Mouse (Mus musculus) forebrain, embryonic 16.5 days (tissue): ENCODE data around the gene Limk2. TPM values are rescaled to one million over a fixed set of nuclear protein-coding genes. Genes with fewer than 3 reads are reported as not detected.
A peak's percentile ranks its signal among the peaks of the same experiment; 100 is the strongest.

Source experiments
- ATAC-seq: fragments of 200-750 bp; cut with Nextera tagmentation; 2 replicates; pipeline ENCODE4 v1.8.0; 2017; ENCODE audit warnings: mild to moderate bottlenecking, moderate library complexity
- H3K27ac ChIP-seq: fragments of 300-500 bp; sonication (generic); 2 replicates; pipeline ENCODE4 v1.5.1; 2014; ENCODE audit warnings: low read length, control low read depth
- H3K27me3 ChIP-seq: fragments of 300-500 bp; sonication (generic); replicated peaks from 2 replicates; pipeline ENCODE4 v1.6.1; 2014; ENCODE audit warnings: low read length; ENCODE audit not compliant: control insufficient read depth, insufficient read depth
- H3K36me3 ChIP-seq: fragments of 300-500 bp; sonication (generic); 2 replicates; pipeline ENCODE4 v1.6.1; 2014; ENCODE audit not compliant: control insufficient read depth, insufficient read depth
- H3K4me1 ChIP-seq: fragments of 300-500 bp; sonication (generic); replicated peaks from 2 replicates; pipeline ENCODE4 v1.6.1; 2014; ENCODE audit warnings: low read length; ENCODE audit not compliant: control insufficient read depth, insufficient read depth
- H3K4me2 ChIP-seq: fragments of 300-500 bp; sonication (generic); 2 replicates; pipeline ENCODE4 v1.6.1; 2014; ENCODE audit warnings: mild to moderate bottlenecking, low read length, control low read depth
- H3K4me3 ChIP-seq: fragments of 300-500 bp; sonication (generic); replicated peaks from 2 replicates; pipeline ENCODE4 v1.5.1; 2014; ENCODE audit warnings: mild to moderate bottlenecking, low read length, control low read depth
- H3K9ac ChIP-seq: fragments of 300-500 bp; sonication (generic); replicated peaks from 2 replicates; pipeline ENCODE4 v1.6.1; 2014; ENCODE audit warnings: low read depth, low read length, control low read depth
- H3K9me3 ChIP-seq: fragments of 300-500 bp; sonication (generic); 2 replicates; pipeline ENCODE4 v1.6.1; 2016; ENCODE audit warnings: low read length; ENCODE audit not compliant: control insufficient read depth
- WGBS: fragments of 180-500 bp; shearing (Covaris S2); extraction: QIAGEN DNeasy Blood & Tissue Kit; methylation state at CpG from one replicate; pipeline ENCODE4 v1.1.7; 2014; 5-methylcytosine and 5-hydroxymethylcytosine counted together
- polyA plus RNA-seq: library from polyadenylated mRNA; unstranded; fragments of >200 nt; fragmentation: Nextera tagmentation; extraction: Ambion mirVana; gene quantifications from 2 replicates; pipeline ENCODE4 v1.2.1, GENCODE M21; 2015

Limk2 gene
- polyA plus RNA-seq, 1 experiment from 2014 or later = 127 TPM

DNA sequence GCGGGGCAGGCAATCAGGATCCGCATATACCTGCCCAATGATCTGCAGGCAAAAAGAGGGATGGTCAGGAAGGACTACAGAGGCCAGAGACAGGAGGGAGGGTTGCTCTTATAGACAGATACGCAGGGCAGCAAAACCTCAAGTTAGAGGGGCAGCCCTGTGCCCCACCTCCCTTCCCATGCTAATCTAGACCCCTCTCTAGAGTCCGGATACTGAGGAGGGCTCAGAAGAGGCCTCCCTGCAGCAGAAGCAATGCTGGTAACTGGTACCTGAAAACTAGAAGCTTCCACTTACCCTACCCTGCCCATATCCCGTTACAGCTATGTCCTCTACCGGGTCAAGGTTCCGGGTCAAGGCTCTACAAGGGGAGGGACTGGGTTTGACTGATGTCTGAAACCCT lies 62.6 kb downstream of the Limk2 start:
- Histone ChIP-seq H3K4me3 (no peak overlapping the region), H3K4me2 (no peak overlapping the region), H3K4me1 (no peaks in the 10 kb centered on the region; the same call in 1 of the 2 replicates), H3K36me3 (peaks cover 17% of the 10 kb centered on the region; the same call in 1 of the 2 replicates), H3K9ac (no peak overlapping the region), H3K9me3 (no peaks in the 10 kb centered on the region), H3K27me3 (no peaks in the 10 kb centered on the region), H3K27ac (no peak overlapping the region)
- WGBS = 94% methylated on average over 7 of the region's 7 CpGs
- no peak for ATAC-seq

- WGBS = 85% methylated on average over 3 of the region's 3 CpGs
- peaks cover 15% of the 10 kb centered on the region; the same call in 1 of the 2 replicates for H3K36me3 ChIP-seq
These were observed 64.1 kb downstream of the Limk2 start for GRCm38 (mm10) chr11:3344916-3345315.

GRCm38 (mm10) chr11:3341476-3341875 lies 67.5 kb downstream of the Limk2 start:
- peaks cover 15% of the 10 kb centered on the region; the same call in 1 of the 2 replicates for H3K36me3 ChIP-seq
- WGBS = 81% methylated on average over 5 of the region's 5 CpGs

More at GRCm38 (mm10) chr11:3344916-3345315, 64.1 kb downstream of the Limk2 start:
- no peak for ATAC-seq
- Histone ChIP-seq H3K9ac (no peak overlapping the region), H3K4me2 (no peak overlapping the region), H3K27ac (no peak overlapping the region), H3K9me3 (no peaks in the 10 kb centered on the region), H3K27me3 (no peaks in the 10 kb centered on the region), H3K4me3 (no peak overlapping the region), H3K4me1 (no peaks in the 10 kb centered on the region; the same call in 1 of the 2 replicates)

DNA sequence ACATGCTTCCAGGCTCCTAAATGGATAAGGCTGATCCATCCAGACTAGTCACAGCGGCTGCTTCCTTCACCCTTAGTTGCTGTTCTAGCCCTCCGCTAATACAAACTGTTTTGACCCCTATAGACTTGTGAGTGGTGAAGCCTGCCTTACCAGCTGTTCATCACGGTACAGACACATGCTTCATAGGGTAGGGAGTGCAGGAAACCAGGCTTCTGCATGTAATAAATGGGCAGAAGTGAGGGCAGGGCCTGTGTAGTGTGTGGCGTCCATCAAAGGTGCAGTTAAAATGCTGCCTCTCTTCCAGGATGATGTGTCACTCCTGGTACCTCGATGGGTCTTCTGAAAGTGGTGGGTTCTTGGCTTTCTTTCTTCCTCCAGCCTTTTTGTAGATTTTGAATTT lies 71.0 kb downstream of the Limk2 start:
- 58% methylated on average over 5 of the region's 5 CpGs for WGBS
- Histone ChIP-seq H3K9me3 (no peaks in the 10 kb centered on the region), H3K27me3 (no peaks in the 10 kb centered on the region), H3K27ac (no peak overlapping the region; the same call in 1 of the 2 replicates), H3K4me2 (no peak overlapping the region), H3K4me3 (no peak overlapping the region), H3K9ac (peak overlapping the region; percentile 43; the same call in 1 of the 2 replicates), H3K4me1 (peaks cover 12% of the 10 kb centered on the region), H3K36me3 (peaks cover 12% of the 10 kb centered on the region; the same call in 1 of the 2 replicates)
- ATAC-seq = peak; percentile 18; the same call in 1 of the 2 replicates

More at GRCm38 (mm10) chr11:3341476-3341875, 67.5 kb downstream of the Limk2 start:
- H3K27ac ChIP-seq = no peak overlapping the region
- no peaks in the 10 kb centered on the region for H3K9me3 ChIP-seq
- no peak for ATAC-seq
- H3K4me1 ChIP-seq = peaks cover 10% of the 10 kb centered on the region
- H3K4me2 ChIP-seq = no peak overlapping the region
- no peak overlapping the region for H3K4me3 ChIP-seq
- no peaks in the 10 kb centered on the region for H3K27me3 ChIP-seq
- no peak overlapping the region for H3K9ac ChIP-seq

DNA sequence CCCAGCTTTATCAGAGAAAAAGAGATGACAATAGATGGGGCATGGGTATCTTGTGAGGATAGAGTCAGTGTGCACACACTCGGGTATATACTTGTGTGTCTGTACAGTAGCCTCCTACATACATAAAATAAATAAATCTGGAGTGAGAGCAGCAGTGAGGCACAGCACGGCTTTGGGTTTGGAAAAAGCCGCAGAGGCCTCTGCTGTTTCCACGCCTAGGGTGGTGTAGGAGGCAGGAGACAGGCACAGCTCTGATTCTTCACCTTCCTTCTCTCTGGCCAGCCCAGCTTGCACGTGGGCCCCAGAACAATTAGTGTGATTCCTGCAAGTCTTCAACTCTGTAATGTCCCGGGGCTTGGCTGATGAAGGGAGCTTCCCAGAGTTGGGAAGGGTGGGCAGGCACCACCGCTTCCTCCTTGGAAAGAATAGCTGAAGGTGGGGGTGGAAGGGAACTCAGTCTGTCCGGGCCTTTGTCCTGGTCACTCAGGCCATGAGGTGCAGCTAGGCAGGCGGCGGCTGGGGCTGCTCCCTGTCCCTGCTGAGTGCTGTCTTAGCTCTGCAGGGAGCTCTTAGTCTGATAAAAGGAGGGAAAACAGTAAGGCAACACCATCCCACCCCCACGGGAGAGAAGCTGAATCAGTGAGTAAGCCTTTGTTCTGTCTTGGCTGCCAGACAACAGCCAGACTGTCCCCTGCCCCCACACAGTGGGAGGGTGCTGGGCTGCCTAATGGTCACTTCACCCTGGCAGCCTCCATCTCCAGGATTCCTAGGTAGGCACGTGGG lies 71.6 kb downstream of the Limk2 start:
- peak; percentile 49 for ATAC-seq
- no peak overlapping the region for H3K4me2 ChIP-seq
- no peaks in the 10 kb centered on the region for H3K27me3 ChIP-seq
- peak overlapping the region; percentile 43 for H3K9ac ChIP-seq
- peak overlapping the region; percentile 68 for H3K27ac ChIP-seq
- H3K36me3 ChIP-seq = peaks cover 10% of the 10 kb centered on the region; the same call in 1 of the 2 replicates
- H3K4me3 ChIP-seq = no peak overlapping the region
- no peaks in the 10 kb centered on the region for H3K9me3 ChIP-seq
- WGBS = 6% methylated on average over 12 of the region's 12 CpGs
- peaks cover 18% of the 10 kb centered on the region for H3K4me1 ChIP-seq

GRCm38 (mm10) chr11:3336602-3337001 lies 72.4 kb downstream of the Limk2 start:
- no peaks in the 10 kb centered on the region for H3K27me3 ChIP-seq
- 66% methylated on average over 3 of the region's 3 CpGs for WGBS

DNA sequence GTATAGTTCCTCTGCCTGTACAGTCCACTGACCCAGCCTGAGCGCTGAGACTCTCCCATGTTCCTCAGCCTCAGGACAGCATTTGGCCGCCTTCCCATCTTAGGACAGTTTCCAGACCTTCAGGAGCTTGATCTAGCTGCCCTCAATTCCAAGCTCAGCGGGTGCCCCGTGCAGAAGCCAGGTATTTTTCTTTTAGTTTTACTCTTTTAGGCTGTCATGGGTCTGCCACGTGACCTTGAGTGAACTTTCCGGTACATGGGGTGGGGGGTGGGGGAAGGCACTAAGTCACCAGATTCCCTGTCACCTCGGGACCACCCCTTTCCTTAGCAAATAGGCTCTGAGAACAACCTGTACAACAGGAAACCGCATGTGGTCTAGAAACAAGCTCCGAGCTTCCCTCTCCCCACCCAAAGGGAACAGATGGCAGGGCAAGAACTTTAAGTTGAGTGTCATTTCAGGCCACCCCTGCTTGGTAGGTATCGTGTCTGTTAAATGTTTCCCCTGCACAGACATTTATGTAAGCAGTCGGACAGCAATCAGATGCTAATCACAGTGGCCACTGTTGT lies 73.3 kb downstream of the Limk2 start:
- Histone ChIP-seq H3K4me2 (no peak overlapping the region), H3K27ac (no peak overlapping the region), H3K9me3 (no peaks in the 10 kb centered on the region), H3K4me3 (no peak overlapping the region), H3K4me1 (peaks cover 19% of the 10 kb centered on the region), H3K27me3 (no peaks in the 10 kb centered on the region), H3K9ac (no peak overlapping the region), H3K36me3 (peaks cover 7% of the 10 kb centered on the region; the same call in 1 of the 2 replicates)
- ATAC-seq = no peak
- 56% methylated on average over 11 of the region's 11 CpGs for WGBS

More at GRCm38 (mm10) chr11:3336602-3337001, 72.4 kb downstream of the Limk2 start:
- H3K4me1 ChIP-seq = peaks cover 19% of the 10 kb centered on the region
- H3K9me3 ChIP-seq = no peaks in the 10 kb centered on the region
- H3K4me2 ChIP-seq = no peak overlapping the region
- no peak for ATAC-seq
- H3K9ac ChIP-seq = no peak overlapping the region
- H3K4me3 ChIP-seq = no peak overlapping the region
- no peak overlapping the region for H3K27ac ChIP-seq
- H3K36me3 ChIP-seq = peaks cover 7% of the 10 kb centered on the region; the same call in 1 of the 2 replicates

DNA sequence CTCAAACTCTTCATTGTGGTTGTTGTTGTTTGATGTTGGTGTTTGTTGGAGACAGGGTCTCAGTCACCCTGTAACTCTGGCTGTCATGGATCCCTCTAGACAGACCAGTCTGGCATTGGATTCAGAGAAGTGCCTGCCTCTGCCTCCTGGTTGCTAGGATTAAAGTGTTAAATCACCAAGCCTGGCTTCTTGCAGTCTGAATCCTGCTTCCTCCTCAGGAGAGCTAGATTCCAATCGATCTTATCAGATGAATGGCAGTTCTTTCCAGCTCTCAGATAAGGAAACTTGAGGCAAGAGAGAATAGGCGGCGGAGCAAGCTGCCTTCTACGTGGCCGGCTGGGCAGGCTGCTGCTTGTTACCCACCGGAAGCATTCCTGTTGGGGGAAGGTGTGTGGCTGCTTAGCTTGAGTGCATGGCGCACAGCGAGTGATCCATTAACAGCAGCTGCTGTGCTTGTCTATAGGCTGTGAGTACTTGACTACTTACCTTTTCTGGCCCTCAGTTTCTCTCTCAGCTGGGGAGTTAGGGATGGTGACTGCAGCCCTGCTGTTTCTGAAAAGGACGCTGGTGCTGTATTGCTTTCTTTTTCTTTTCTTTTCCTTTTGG lies 74.2 kb downstream of the Limk2 start:
- Histone ChIP-seq H3K4me2 (no peak overlapping the region), H3K9ac (no peak overlapping the region), H3K27me3 (no peaks in the 10 kb centered on the region), H3K4me3 (no peak overlapping the region), H3K4me1 (peaks cover 26% of the 10 kb centered on the region), H3K9me3 (no peaks in the 10 kb centered on the region), H3K36me3 (peaks cover 7% of the 10 kb centered on the region; the same call in 1 of the 2 replicates), H3K27ac (no peak overlapping the region)
- 58% methylated on average over 9 of the region's 9 CpGs for WGBS
- no peak for ATAC-seq

DNA sequence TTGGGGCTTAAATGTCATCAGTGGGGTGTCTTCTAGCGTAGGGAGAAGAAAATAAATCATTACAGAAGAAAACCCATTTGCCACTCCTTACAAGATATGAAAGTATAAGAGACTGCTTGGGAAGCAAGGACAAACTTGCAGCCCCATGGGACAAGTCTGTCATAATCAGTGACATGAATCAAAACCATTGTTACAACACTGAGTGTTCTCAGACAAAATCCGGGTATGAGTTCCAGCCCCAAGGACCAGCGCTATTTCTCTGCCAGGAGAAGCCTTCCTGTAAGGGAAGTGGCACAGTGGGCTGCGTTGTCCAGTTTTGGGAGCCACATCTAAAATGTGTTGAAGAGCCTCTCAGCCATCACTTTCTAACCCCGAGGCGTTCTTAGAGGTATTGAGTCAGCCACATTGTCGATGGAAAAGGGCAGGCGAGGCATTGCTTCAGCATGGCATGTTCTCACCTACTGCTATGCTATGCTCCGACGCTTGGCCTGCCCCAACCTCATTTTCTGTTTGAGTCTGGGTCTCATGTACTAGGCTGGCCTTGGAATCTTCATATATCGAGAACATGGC lies 74.8 kb downstream of the Limk2 start:
- H3K4me1 ChIP-seq = peaks cover 26% of the 10 kb centered on the region
- H3K9me3 ChIP-seq = no peaks in the 10 kb centered on the region
- peaks cover 7% of the 10 kb centered on the region; the same call in 1 of the 2 replicates for H3K36me3 ChIP-seq
- H3K27me3 ChIP-seq = no peaks in the 10 kb centered on the region
- H3K9ac ChIP-seq = no peak overlapping the region
- ATAC-seq = no peak
- no peak overlapping the region for H3K4me2 ChIP-seq
- H3K27ac ChIP-seq = no peak overlapping the region
- H3K4me3 ChIP-seq = no peak overlapping the region
- WGBS = 91% methylated on average over 11 of the region's 11 CpGs
